Mouse (Mus musculus) bone marrow, adult 2 months (tissue): ENCODE measurements at regions not wholly inside any gene's neighbourhood (a gene's known extent, or its start where the extent isn't known, plus 50 kb on each side); places are given as distances from the start of the nearest gene placed in this dataset.

ENCODE experiments used
- CTCF ChIP-seq: fragments of 200-500 bp; IDR thresholded peaks from 2 replicates; pipeline ENCODE4 v1.5.1; 2011; ENCODE audit warnings: low read length, control low read depth; ENCODE audit not compliant: control insufficient read depth, insufficient read depth
- POLR2A ChIP-seq: fragments of 200-500 bp; IDR thresholded peaks from 2 replicates; pipeline ENCODE4 v1.6.1; 2011; ENCODE audit warnings: low read depth, mild to moderate bottlenecking, control low read depth, low read length, borderline replicate concordance; ENCODE audit not compliant: control insufficient read depth

GRCm38 (mm10) chr2:115519974-115520373 is 61.5 kb upstream of the BC052040 start:
- TF ChIP-seq POLR2A, result no peak
- no peak for TF ChIP-seq CTCF
